Mouse (Mus musculus) hindbrain, embryonic 15.5 days (tissue): ENCODE data around the gene Cdk18. TPM values are rescaled to one million over a fixed set of nuclear protein-coding genes. Genes with fewer than 3 reads are reported as not detected.

Experiments
- ATAC-seq: fragments of 200-750 bp; cut with Nextera tagmentation; 2 replicates; pipeline ENCODE4 v1.8.0; 2017; ENCODE audit warnings: low read depth, moderate number of reproducible peaks, moderate TSS enrichment; ENCODE audit not compliant: low FRiP score
- H3K27ac ChIP-seq: fragments of 300-500 bp; sonication (generic); replicated peaks from 2 replicates; pipeline ENCODE4 v1.5.1; 2015; ENCODE audit warnings: mild to moderate bottlenecking, inconsistent platforms
- H3K27me3 ChIP-seq: fragments of 300-500 bp; sonication (generic); 2 replicates; pipeline ENCODE4 v1.6.1; 2015; ENCODE audit warnings: control low read depth, inconsistent platforms
- H3K36me3 ChIP-seq: fragments of 300-500 bp; sonication (generic); 2 replicates; pipeline ENCODE4 v1.6.1; 2015; ENCODE audit warnings: control low read depth, inconsistent platforms
- H3K4me1 ChIP-seq: fragments of 300-500 bp; sonication (generic); replicated peaks from 2 replicates; pipeline ENCODE4 v1.6.1; 2015; ENCODE audit warnings: control low read depth, inconsistent platforms
- H3K4me2 ChIP-seq: fragments of 300-500 bp; sonication (generic); 2 replicates; pipeline ENCODE4 v1.6.1; 2015; ENCODE audit warnings: moderate library complexity, mild to moderate bottlenecking, inconsistent platforms
- H3K4me3 ChIP-seq: fragments of 300-500 bp; sonication (generic); 2 replicates; pipeline ENCODE4 v1.5.1; 2015; ENCODE audit warnings: mild to moderate bottlenecking, inconsistent platforms
- H3K9ac ChIP-seq: fragments of 300-500 bp; sonication (generic); 2 replicates; pipeline ENCODE4 v1.6.1; 2015; ENCODE audit warnings: inconsistent platforms
- H3K9me3 ChIP-seq: fragments of 300-500 bp; sonication (generic); 2 replicates; pipeline ENCODE4 v1.6.1; 2016; ENCODE audit warnings: control low read depth, inconsistent platforms
- WGBS: fragments of 180-500 bp; shearing (Covaris S2); methylation state at CpG from one replicate; pipeline ENCODE4 v1.1.7; 2015; 5-methylcytosine and 5-hydroxymethylcytosine counted together
- polyA plus RNA-seq: library from polyadenylated mRNA; unstranded; fragments of >200 nt; fragmentation: Nextera tagmentation; extraction: Ambion mirVana; gene quantifications from 2 replicates; pipeline ENCODE4 v1.2.1, GENCODE M21; 2015

The Cdk18 gene
- polyA plus RNA-seq, 1 experiment from 2014 or later: 1.00 TPM

- no peaks in the 10 kb centered on the region for H3K36me3 ChIP-seq
- H3K27me3 ChIP-seq: peaks cover 2% of the 10 kb centered on the region; the same call in 1 of the 2 replicates
- no peak overlapping the region for H3K9ac ChIP-seq
- H3K9me3 ChIP-seq: no peaks in the 10 kb centered on the region
- WGBS: 73% methylated on average over 3 of the region's 3 CpGs
- H3K4me3 ChIP-seq: no peak overlapping the region
- ATAC-seq: no peak
- no peak overlapping the region for H3K27ac ChIP-seq
- H3K4me2 ChIP-seq: no peak overlapping the region
- H3K4me1 ChIP-seq: peaks cover 16% of the 10 kb centered on the region
Observed at GRCm38 (mm10) chr1:132144837-132145236, 5.4 kb upstream of the Cdk18 start.

- peak overlapping the region; percentile 13; the same call in 1 of the 2 replicates for H3K4me2 ChIP-seq
- H3K4me3 ChIP-seq: no peak overlapping the region
- WGBS: 10% methylated on average over 2 of the region's 2 CpGs
- ATAC-seq: peak; percentile 75
- no peaks in the 10 kb centered on the region for H3K9me3 ChIP-seq
- H3K4me1 ChIP-seq: peaks cover 21% of the 10 kb centered on the region
- H3K9ac ChIP-seq: no peak overlapping the region
- H3K36me3 ChIP-seq: no peaks in the 10 kb centered on the region
- peaks cover 5% of the 10 kb centered on the region; the same call in 1 of the 2 replicates for H3K27me3 ChIP-seq
- no peak overlapping the region for H3K27ac ChIP-seq
Observed at GRCm38 (mm10) chr1:132144223-132144622, 4.7 kb upstream of the Cdk18 start.

DNA sequence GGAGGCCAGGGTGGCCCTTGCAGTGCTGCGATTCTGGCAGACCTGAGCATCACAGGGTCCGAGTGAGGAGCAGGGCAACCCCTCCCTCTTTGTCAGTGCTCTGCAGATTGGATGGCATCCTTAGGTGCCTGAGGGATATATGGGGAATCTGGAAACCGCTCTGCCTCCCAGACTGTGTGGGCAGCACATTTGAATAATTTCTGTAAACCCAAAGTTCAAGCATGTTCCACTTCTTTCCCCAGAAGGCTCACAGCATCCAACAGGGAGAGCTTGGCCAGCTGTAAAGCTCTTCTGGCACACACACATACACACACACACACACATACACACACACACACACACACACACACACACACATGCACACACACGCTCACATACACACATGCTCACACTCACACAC is 4.2 kb upstream of the Cdk18 start:
- H3K36me3 ChIP-seq: no peaks in the 10 kb centered on the region
- H3K9me3 ChIP-seq: no peaks in the 10 kb centered on the region
- no peak overlapping the region for H3K4me3 ChIP-seq
- no peak overlapping the region for H3K27ac ChIP-seq
- H3K4me2 ChIP-seq: no peak overlapping the region
- peak; percentile 7; the same call in 1 of the 2 replicates for ATAC-seq
- no peak overlapping the region for H3K9ac ChIP-seq
- peaks cover 10% of the 10 kb centered on the region for H3K27me3 ChIP-seq
- 67% methylated on average over 4 of the region's 4 CpGs for WGBS
- peaks cover 26% of the 10 kb centered on the region for H3K4me1 ChIP-seq

- H3K9ac ChIP-seq: no peak overlapping the region
- WGBS: 75% methylated on average over 5 of the region's 5 CpGs
- no peak for ATAC-seq
Observed at GRCm38 (mm10) chr1:132143079-132143478, 3.6 kb upstream of the Cdk18 start.

DNA sequence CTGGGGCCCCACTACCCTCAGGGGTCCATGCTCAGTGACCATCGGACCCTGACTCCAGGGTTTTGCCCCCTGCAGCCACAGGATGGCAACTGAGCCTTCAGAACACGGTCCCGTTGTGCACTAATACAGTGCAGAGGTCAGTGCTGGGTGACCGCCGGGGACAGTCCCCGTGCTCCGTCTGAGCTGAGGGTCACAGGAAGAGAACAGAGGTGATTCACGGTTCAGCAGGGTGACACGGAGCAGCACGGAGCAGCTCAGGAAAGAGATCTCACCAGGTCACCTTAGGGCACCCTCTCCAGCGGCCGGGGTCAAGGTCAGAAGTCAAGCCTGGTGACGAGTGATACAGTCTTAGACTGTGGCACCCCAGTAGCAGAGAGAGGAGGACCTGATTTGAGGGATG is 2.3 kb upstream of the Cdk18 start:
- Histone ChIP-seq H3K27ac (no peak overlapping the region), H3K9ac (no peak overlapping the region), H3K27me3 (peaks cover 21% of the 10 kb centered on the region), H3K9me3 (no peaks in the 10 kb centered on the region), H3K36me3 (no peaks in the 10 kb centered on the region), H3K4me2 (no peak overlapping the region), H3K4me3 (no peak overlapping the region), H3K4me1 (peaks cover 26% of the 10 kb centered on the region)
- no peak for ATAC-seq
- 59% methylated on average over 13 of the region's 13 CpGs for WGBS

More at GRCm38 (mm10) chr1:132143079-132143478, 3.6 kb upstream of the Cdk18 start:
- Histone ChIP-seq H3K9me3 (no peaks in the 10 kb centered on the region), H3K4me1 (peaks cover 26% of the 10 kb centered on the region), H3K27ac (no peak overlapping the region), H3K4me3 (no peak overlapping the region), H3K36me3 (no peaks in the 10 kb centered on the region), H3K4me2 (no peak overlapping the region), H3K27me3 (peaks cover 16% of the 10 kb centered on the region)

DNA sequence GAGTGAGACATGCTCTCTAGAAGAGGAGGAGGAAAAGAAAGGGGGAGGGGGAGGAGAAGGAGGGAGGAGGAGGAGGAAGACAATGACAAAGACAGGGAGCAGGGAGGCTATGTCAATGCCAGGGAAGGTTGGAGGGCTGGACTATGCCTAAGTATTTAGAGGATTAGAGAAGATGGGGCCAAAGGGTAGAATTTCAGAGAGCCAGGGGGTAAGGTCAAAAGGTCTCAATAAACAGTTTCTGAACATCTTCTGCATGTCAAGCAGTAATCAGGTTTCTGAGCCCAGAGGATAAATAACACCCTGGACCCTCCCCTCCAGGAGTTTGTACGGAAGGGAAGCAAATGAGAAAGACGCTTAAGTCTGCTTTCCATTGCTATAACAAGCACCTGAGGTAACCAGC is 1.7 kb upstream of the Cdk18 start:
- no peaks in the 10 kb centered on the region for H3K36me3 ChIP-seq
- H3K9me3 ChIP-seq: no peaks in the 10 kb centered on the region
- H3K27me3 ChIP-seq: peaks cover 21% of the 10 kb centered on the region
- ATAC-seq: no peak
- no peak overlapping the region for H3K4me2 ChIP-seq
- 67% methylated on average over 2 of the region's 2 CpGs for WGBS
- H3K4me1 ChIP-seq: peaks cover 26% of the 10 kb centered on the region
- H3K27ac ChIP-seq: no peak overlapping the region
- no peak overlapping the region for H3K4me3 ChIP-seq
- H3K9ac ChIP-seq: no peak overlapping the region

- Histone ChIP-seq H3K27ac (no peak overlapping the region), H3K9ac (no peak overlapping the region), H3K9me3 (no peaks in the 10 kb centered on the region), H3K4me1 (peaks cover 26% of the 10 kb centered on the region), H3K4me3 (no peak overlapping the region), H3K4me2 (no peak overlapping the region), H3K36me3 (no peaks in the 10 kb centered on the region), H3K27me3 (peaks cover 21% of the 10 kb centered on the region)
- ATAC-seq: no peak
- WGBS: 77% methylated on average over 4 of the region's 4 CpGs
Observed at GRCm38 (mm10) chr1:132140574-132140973, 1.1 kb upstream of the Cdk18 start.

DNA sequence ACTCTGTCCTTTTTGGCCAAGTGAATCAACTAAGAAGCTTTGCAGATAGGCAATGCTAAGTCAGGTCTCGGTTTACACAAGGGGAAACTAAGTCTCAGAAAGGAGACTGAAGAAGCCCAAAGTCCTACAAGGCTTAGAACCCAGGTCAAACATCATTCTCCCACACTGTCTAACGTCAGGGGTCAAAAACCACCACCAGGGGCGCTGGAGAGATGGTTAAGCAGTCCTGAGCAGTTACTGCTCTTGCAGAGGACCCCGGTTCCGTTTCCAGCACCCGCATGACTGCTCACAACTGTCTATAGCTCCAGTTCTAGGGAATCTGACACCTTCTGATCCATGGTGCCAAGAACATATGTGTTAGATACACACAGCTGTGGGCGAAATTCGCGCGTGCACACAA is 687 bp upstream of the Cdk18 start:
- Histone ChIP-seq H3K27me3 (peaks cover 21% of the 10 kb centered on the region), H3K9me3 (no peaks in the 10 kb centered on the region), H3K4me2 (no peak overlapping the region), H3K4me3 (no peak overlapping the region), H3K4me1 (peaks cover 26% of the 10 kb centered on the region), H3K36me3 (no peaks in the 10 kb centered on the region), H3K27ac (no peak overlapping the region), H3K9ac (no peak overlapping the region)
- 66% methylated on average over 10 of the region's 10 CpGs for WGBS
- no peak for ATAC-seq

- peak overlapping the region; percentile 50 for H3K4me3 ChIP-seq
- H3K27ac ChIP-seq: no peak overlapping the region
- no peaks in the 10 kb centered on the region for H3K36me3 ChIP-seq
- H3K4me1 ChIP-seq: peaks cover 15% of the 10 kb centered on the region
- WGBS: 9% methylated on average over 35 of the region's 35 CpGs
- peaks cover 21% of the 10 kb centered on the region for H3K27me3 ChIP-seq
- peak overlapping the region; percentile 46 for H3K9ac ChIP-seq
- no peaks in the 10 kb centered on the region for H3K9me3 ChIP-seq
- H3K4me2 ChIP-seq: peak overlapping the region; percentile 94
- ATAC-seq: no peak
Observed at GRCm38 (mm10) chr1:132138576-132139415, 688 bp downstream of the Cdk18 start.

- H3K4me2 ChIP-seq: no peak overlapping the region
- H3K4me1 ChIP-seq: peaks cover 10% of the 10 kb centered on the region
- H3K9me3 ChIP-seq: no peaks in the 10 kb centered on the region
- no peaks in the 10 kb centered on the region for H3K36me3 ChIP-seq
- peaks cover 21% of the 10 kb centered on the region for H3K27me3 ChIP-seq
- H3K4me3 ChIP-seq: no peak overlapping the region
- WGBS: 61% methylated on average over 9 of the region's 9 CpGs
- ATAC-seq: no peak; the same call in 1 of the 2 replicates
- no peak overlapping the region for H3K27ac ChIP-seq
- H3K9ac ChIP-seq: no peak overlapping the region
Observed at GRCm38 (mm10) chr1:132137935-132138575, 1.4 kb downstream of the Cdk18 start.

- Histone ChIP-seq H3K4me1 (peaks cover 10% of the 10 kb centered on the region), H3K9me3 (no peaks in the 10 kb centered on the region), H3K27ac (no peak overlapping the region), H3K36me3 (no peaks in the 10 kb centered on the region), H3K9ac (no peak overlapping the region), H3K4me2 (no peak overlapping the region), H3K4me3 (no peak overlapping the region), H3K27me3 (peaks cover 21% of the 10 kb centered on the region)
- no peak for ATAC-seq
- WGBS: 86% methylated on average over 3 of the region's 3 CpGs
Observed at GRCm38 (mm10) chr1:132136847-132137246, 2.6 kb downstream of the Cdk18 start.

DNA sequence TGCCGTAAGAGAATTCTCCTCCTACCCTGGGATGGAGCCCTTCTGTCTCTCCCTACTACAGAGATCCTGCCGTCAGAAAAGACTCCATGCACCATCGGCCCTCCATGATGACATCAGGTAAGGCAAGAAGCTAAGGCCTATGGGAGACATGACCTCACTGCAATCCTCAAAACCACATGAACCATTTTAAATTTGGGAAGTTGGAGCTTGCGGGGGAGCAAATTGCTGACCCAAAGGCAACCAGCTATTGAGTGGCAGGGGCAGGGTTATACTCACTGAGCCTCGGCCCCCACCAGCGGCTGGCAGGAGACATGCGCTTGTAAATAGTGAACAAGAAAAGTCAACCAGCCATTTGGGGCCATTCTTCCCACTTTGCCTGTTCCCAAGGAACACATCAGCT is 3.9 kb downstream of the Cdk18 start:
- Histone ChIP-seq H3K4me3 (no peak overlapping the region), H3K27me3 (peaks cover 21% of the 10 kb centered on the region), H3K27ac (no peak overlapping the region), H3K36me3 (no peaks in the 10 kb centered on the region), H3K9me3 (no peaks in the 10 kb centered on the region), H3K4me1 (peaks cover 10% of the 10 kb centered on the region), H3K4me2 (no peak overlapping the region), H3K9ac (no peak overlapping the region)
- 91% methylated on average over 7 of the region's 7 CpGs for WGBS
- ATAC-seq: no peak
